Mouse (Mus musculus): ENCODE results near the gene Gm9747.

Gene Gm9747

GRCm38 (mm10) chr1:82253789-82254445 is 21.0 kb downstream of the Gm9747 start:
- in situ Hi-C loops (cut with MboI; ENCODE audit: unreplicated experiment in 2 of 2) = no loop called here

- in situ Hi-C loops (cut with MboI; ENCODE audit: unreplicated experiment in 2 of 2) = no loop called here
These were observed 24.5 kb downstream of the Gm9747 start for GRCm38 (mm10) chr1:82257457-82257856.

- in situ Hi-C loops (cut with MboI; ENCODE audit: unreplicated experiment in 2 of 2) = no loop called here
These were observed 25.4 kb downstream of the Gm9747 start for GRCm38 (mm10) chr1:82258331-82258730.

GRCm38 (mm10) chr1:82260055-82260454 is 27.1 kb downstream of the Gm9747 start:
- in situ Hi-C loops (cut with MboI; ENCODE audit: unreplicated experiment in 2 of 2) = no loop called here

GRCm38 (mm10) chr1:82261053-82261618 is 28.2 kb downstream of the Gm9747 start:
- in situ Hi-C loops (cut with MboI; ENCODE audit: unreplicated experiment in 2 of 2) = no loop called here

GRCm38 (mm10) chr1:82261638-82262037 is 28.7 kb downstream of the Gm9747 start:
- in situ Hi-C loops (cut with MboI; ENCODE audit: unreplicated experiment in 2 of 2) = no loop called here

- in situ Hi-C loops (cut with MboI; ENCODE audit: unreplicated experiment in 2 of 2) = no loop called here
These were observed 29.4 kb downstream of the Gm9747 start for GRCm38 (mm10) chr1:82262331-82262730.

GRCm38 (mm10) chr1:82267547-82267946 is 34.6 kb downstream of the Gm9747 start:
- in situ Hi-C loops (cut with MboI; ENCODE audit: unreplicated experiment in 2 of 2) = no loop called here

- in situ Hi-C loops (cut with MboI; ENCODE audit: unreplicated experiment in 2 of 2) = loop anchor here in 1 of 2 experiments (10.0 kb wide), 1 partner anchor 427 kb away; no protein-coding TSS in a partner anchor
These were observed 39.3 kb downstream of the Gm9747 start for GRCm38 (mm10) chr1:82272231-82272630.

- in situ Hi-C loops (cut with MboI; ENCODE audit: unreplicated experiment in 2 of 2) = loop anchor here in 1 of 2 experiments (10.0 kb wide), 1 partner anchor 429 kb away; no protein-coding TSS in a partner anchor
These were observed 40.6 kb downstream of the Gm9747 start for GRCm38 (mm10) chr1:82273529-82273928.

- in situ Hi-C loops (cut with MboI; ENCODE audit: unreplicated experiment in 2 of 2) = loop anchor here in 1 of 2 experiments (10.0 kb wide), 1 partner anchor 430 kb away; no protein-coding TSS in a partner anchor
These were observed 41.4 kb downstream of the Gm9747 start for GRCm38 (mm10) chr1:82274361-82274760.

- in situ Hi-C loops (cut with MboI; ENCODE audit: unreplicated experiment in 2 of 2) = loop anchor here (5.0 to 25.0 kb wide), 4 partner anchors 77 to 1542 kb away; no protein-coding TSS in a partner anchor
These were observed 46.9 kb downstream of the Gm9747 start for GRCm38 (mm10) chr1:82279768-82280167.

- in situ Hi-C loops (cut with MboI; ENCODE audit: unreplicated experiment in 2 of 2) = loop anchor here (5.0 to 25.0 kb wide), 3 partner anchors 80 to 1545 kb away; no protein-coding TSS in a partner anchor
These were observed 48.9 kb downstream of the Gm9747 start for GRCm38 (mm10) chr1:82281823-82282222.

- in situ Hi-C loops (cut with MboI; ENCODE audit: unreplicated experiment in 2 of 2) = loop anchor here (5.0 to 25.0 kb wide), 3 partner anchors 81 to 1546 kb away; no protein-coding TSS in a partner anchor
These were observed 50.2 kb downstream of the Gm9747 start for GRCm38 (mm10) chr1:82282992-82283611.

- in situ Hi-C loops (cut with MboI; ENCODE audit: unreplicated experiment in 2 of 2) = loop anchor here (5.0 to 25.0 kb wide), 3 partner anchors 82 to 1547 kb away; no protein-coding TSS in a partner anchor
These were observed 51.0 kb downstream of the Gm9747 start for GRCm38 (mm10) chr1:82283901-82284301.

- in situ Hi-C loops (cut with MboI; ENCODE audit: unreplicated experiment in 2 of 2) = loop anchor here (5.0 to 25.0 kb wide), 3 partner anchors 82 to 1547 kb away; no protein-coding TSS in a partner anchor
These were observed 51.5 kb downstream of the Gm9747 start for GRCm38 (mm10) chr1:82284403-82284802.
